Mouse (Mus musculus): ENCODE measurements around the gene Ankrd13a.
"Not testable (repeated sequence)": the region's sequence is repeated elsewhere in the genome, so short reads cannot be mapped to it uniquely, and the experiment has no call there.

Gene Ankrd13a

DNA sequence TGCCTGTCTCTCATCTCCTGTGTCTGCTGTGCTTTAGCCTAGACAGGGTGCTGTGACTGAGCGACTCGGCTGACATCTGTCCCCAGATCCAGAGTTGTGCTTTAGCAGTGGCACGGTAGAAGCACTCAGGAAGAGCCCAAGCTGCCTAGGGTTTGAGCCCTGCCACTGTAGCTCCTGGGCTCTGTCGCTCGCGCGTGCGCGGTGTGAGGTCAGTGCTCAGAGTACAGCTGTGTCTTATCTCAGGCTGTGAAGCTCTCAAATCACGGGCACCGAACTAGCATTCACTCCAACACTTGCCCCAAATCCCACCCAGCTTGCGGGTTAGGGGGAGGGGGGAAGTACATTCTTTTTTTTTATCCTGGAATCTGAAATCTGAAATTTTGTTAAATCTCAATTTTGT is 62.4 kb downstream of the Ankrd13a start:
- DNase-seq (ENCODE audit: low read depth) = no peak

DNA sequence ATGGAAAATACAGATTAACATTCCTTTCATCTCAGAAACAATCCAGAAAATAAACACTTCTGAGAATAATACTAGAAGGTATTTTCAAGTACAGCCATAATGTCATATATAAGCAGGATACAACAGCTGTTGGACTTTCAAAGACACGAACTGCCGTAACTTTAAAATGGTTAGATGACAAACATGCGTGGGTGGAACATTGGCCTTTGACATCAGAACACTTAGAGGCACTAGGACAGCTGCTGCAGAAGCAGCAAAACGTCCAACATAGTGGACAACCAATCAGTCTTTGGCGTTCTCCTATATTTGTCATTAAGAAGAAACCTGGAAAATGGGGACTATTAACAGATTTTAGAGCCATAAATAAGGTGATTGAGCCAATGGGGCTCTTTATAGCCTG is 66.0 kb downstream of the Ankrd13a start:
- not testable (repeated sequence) for DNase-seq (ENCODE audit: low read depth)

DNA sequence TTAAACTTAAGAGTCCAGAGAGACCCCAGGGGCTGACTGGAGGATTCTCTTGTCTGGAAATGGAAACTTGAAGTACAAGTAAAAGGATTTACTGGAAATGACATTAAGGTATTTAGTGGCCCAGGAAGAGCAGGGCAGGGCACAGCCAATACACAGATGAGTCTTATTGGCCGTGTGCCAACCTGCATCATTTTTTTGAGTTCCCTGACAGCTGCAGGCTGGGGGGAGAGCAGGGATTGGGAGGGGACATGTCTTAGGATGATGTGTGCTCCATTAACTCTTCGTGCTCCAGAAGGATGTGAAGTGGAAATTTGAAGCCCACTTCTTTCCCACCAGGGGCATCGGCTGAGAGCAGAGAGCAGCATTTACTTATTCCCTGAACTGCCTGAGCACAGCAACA is 67.7 kb downstream of the Ankrd13a start:
- DNase-seq (ENCODE audit: low read depth) = not testable (repeated sequence)

DNA sequence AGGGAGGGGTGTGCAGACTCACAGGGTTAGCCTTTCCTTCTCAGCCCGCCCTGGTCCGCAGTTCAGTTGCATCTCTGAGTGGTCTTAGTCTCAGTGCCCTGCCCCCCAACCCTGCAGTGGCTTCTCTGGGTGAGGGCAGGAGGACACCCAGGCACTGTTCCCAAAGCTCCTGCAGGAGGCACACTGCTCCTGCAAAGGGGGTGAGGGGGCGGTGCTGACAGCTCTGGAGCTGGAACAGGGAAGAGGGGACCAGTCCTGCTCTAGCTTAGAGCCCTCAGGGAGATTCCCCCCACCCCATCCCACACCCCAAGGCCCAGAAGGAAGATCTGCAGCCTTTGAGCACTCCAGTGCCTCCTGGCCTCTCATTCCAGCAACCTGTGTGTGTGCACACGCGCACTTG is 68.2 kb downstream of the Ankrd13a start:
- no peak for DNase-seq (ENCODE audit: low read depth)

DNA sequence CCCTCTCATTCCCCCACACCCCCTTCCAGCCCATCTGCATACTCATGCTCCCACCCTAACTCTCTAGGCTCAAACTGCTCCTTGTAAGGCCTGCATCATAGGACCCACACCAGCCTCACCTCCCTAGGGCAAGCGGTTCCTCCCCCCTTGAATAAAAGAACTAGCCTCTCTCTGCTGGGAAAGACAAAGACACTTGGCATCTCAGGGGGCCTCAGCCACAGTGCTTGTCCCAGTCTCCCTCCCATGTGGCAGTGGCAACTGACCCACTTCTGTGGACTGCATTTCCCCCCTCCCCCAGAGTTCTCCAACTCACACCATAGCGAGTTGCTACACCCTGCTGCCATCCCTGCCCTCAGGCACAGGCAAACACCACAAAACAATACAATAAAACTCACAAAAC is 69.9 kb downstream of the Ankrd13a start:
- not testable (repeated sequence) for DNase-seq (ENCODE audit: low read depth)

DNA sequence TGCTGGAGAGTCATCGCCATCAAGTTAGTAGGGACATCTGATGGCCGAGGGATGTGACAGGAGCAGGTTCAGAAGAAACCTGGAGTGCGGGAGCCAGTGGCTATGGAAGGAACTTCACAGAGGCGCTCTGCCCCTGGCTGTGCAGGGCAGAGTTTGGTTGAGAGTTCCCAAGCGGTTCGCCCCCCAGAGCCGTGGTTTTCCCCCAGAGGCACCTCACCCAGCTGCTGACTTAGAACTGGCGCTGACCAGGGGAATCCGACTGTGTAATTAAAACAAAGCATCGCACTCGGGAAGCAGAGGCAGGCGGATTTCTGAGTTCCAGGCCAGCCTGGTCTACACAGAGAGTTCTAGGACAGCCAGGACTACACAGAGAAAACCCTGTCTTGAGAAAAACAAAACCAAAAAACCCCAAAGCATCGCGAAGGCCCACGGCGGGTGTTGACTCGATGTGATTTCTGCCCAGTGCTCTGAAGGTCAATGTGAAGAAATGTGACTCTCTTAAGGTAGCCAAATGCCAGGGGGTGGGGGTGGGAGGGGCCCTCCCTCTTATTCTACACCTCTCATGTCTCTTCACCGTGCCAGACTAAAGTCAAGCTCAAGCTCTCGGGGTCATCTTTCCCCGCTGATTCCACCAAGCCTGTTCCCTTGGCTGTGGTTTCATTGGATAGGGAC is 77.2 kb downstream of the Ankrd13a start:
- no peak for DNase-seq (ENCODE audit: low read depth)

DNA sequence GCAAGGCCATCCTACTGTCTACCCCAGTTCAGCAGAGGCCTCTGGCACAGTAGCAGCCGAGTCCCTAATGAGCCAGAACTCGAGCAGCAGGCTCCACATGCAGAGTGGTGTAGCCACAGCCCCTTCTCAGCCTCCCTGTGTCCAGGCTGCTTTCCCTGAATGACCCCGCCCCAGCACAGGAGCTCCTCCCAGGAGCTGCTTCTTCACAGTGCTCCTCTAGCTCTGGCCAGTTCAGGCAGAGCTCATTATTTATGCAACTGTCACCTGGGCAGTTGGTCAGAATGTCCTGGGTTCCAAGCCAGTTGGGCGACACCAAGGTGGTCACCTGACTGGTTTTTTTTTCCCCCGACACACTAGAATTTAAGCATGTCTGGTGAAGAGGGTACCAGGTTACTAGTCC is 78.9 kb downstream of the Ankrd13a start, which contains the start of gene 4930519G04Rik:
Gene 4930519G04Rik (plus strand): TSS at position 301 of the 400 bp plus-strand sequence.
- not testable (repeated sequence) for DNase-seq (ENCODE audit: low read depth)
